Mouse (Mus musculus) embryonic facial prominence, embryonic 11.5 days (tissue): ENCODE data around the gene Acvr2a. TPM values are rescaled to one million over a fixed set of nuclear protein-coding genes. Genes with fewer than 3 reads are reported as not detected.

Experiments used
- ATAC-seq: fragments of 200-750 bp; cut with Nextera tagmentation; replicated peaks from 2 replicates; pipeline ENCODE4 v1.8.0; 2017; ENCODE audit warnings: low read depth; ENCODE audit not compliant: insufficient number of reproducible peaks, low FRiP score, low TSS enrichment
- DNase-seq: peaks from one replicate; pipeline ENCODE4 v3.0.0-alpha.2; 2015; ENCODE audit warnings: low spot score
- H3K27ac ChIP-seq: fragments of 300-500 bp; sonication (generic); replicated peaks from 2 replicates; pipeline ENCODE4 v1.5.1; 2014; ENCODE audit warnings: mild to moderate bottlenecking, low read depth, low read length, control low read depth
- H3K27me3 ChIP-seq: fragments of 300-500 bp; sonication (generic); 2 replicates; pipeline ENCODE4 v1.6.1; 2014; ENCODE audit warnings: mild to moderate bottlenecking, low read length, moderate library complexity, mixed read lengths; ENCODE audit not compliant: control insufficient read depth, insufficient read depth
- H3K36me3 ChIP-seq: fragments of 300-500 bp; sonication (generic); replicated peaks from 2 replicates; pipeline ENCODE4 v1.6.1; 2014; ENCODE audit warnings: low read depth, mild to moderate bottlenecking, low read length, moderate library complexity, mixed read lengths; ENCODE audit not compliant: control insufficient read depth, insufficient read depth
- H3K4me1 ChIP-seq: fragments of 300-500 bp; sonication (generic); 2 replicates; pipeline ENCODE4 v1.6.1; 2014; ENCODE audit warnings: low read length, mixed read lengths; ENCODE audit not compliant: control insufficient read depth, insufficient read depth
- H3K4me2 ChIP-seq: fragments of 300-500 bp; sonication (generic); 2 replicates; pipeline ENCODE4 v1.6.1; 2014; ENCODE audit warnings: low read depth, mild to moderate bottlenecking, control low read depth, low read length, moderate library complexity
- H3K4me3 ChIP-seq: fragments of 300-500 bp; sonication (generic); 2 replicates; pipeline ENCODE4 v1.5.1; 2014; ENCODE audit warnings: low read depth, low read length, control low read depth
- H3K9ac ChIP-seq: fragments of 300-500 bp; sonication (generic); replicated peaks from 2 replicates; pipeline ENCODE4 v1.6.1; 2014; ENCODE audit warnings: mild to moderate bottlenecking, control low read depth, low read length
- H3K9me3 ChIP-seq: fragments of 300-500 bp; sonication (generic); replicated peaks from 2 replicates; pipeline ENCODE4 v1.6.1; 2016; ENCODE audit warnings: mild to moderate bottlenecking, low read length, inconsistent platforms, mixed read lengths; ENCODE audit not compliant: control insufficient read depth
- WGBS: fragments of 180-500 bp; shearing (Covaris S2); extraction: QIAGEN DNeasy Blood & Tissue Kit; methylation state at CpG from one replicate; pipeline ENCODE4 v1.1.7; 2014; 5-methylcytosine and 5-hydroxymethylcytosine counted together
- polyA plus RNA-seq: library from polyadenylated mRNA; unstranded; fragments of >200 nt; fragmentation: Nextera tagmentation; extraction: Ambion mirVana; gene quantifications from 2 replicates; pipeline ENCODE4 v1.2.1, GENCODE M21; 2014

Acvr2a gene
- polyA plus RNA-seq, 1 experiment from 2014 or later: 34.7 TPM

DNA sequence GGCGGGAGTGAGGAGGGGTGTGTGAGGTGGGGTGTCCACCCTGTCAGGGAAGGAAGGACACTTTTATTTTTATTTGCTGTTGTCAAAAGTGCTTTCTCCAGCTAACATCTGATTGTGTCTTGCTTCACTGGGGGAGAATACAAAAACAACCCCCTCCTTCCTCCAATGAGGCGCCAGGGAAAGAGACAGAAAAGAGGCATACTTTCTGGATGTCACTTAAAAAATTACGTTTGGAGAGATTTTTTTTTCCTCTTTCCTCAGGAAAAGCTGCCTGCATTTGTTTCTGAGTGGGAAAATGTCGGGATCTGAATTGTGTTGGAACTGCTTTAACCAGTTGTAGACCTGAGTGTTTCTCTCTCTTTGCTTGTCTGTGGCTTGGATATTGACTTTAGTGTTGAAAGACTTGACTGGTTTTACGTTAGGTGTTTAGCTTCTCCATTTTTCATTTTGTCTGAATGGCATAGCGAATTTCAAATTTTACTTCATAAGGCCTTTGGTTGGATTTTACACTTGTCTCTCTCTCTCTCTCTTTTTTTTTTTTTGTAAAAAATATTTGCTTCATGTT lies 136.5 kb downstream of the Acvr2a start:
- H3K9ac ChIP-seq: peak overlapping the region; percentile 86
- no peaks in the 10 kb centered on the region for H3K27me3 ChIP-seq
- H3K4me3 ChIP-seq: peak overlapping the region; percentile 82
- WGBS: 13% methylated on average over 6 of the region's 6 CpGs
- no peaks in the 10 kb centered on the region for H3K4me1 ChIP-seq
- H3K9me3 ChIP-seq: no peaks in the 10 kb centered on the region
- ATAC-seq: no peak
- peak overlapping the region; percentile 57 for H3K4me2 ChIP-seq
- no peaks in the 10 kb centered on the region for H3K36me3 ChIP-seq
- DNase-seq: peak; percentile 7
- H3K27ac ChIP-seq: peak overlapping the region; percentile 87

Other genes with a start within 250 kb of the Acvr2a start
- 30.6 and 33.8 TPM in 2 replicates for gene Mbd5, start 135.4 kb downstream of the Acvr2a start, polyA plus RNA-seq
- 136 and 148 TPM in 2 replicates for gene Orc4, start 136.2 kb downstream of the Acvr2a start, polyA plus RNA-seq